Mouse (Mus musculus) liver, adult 2 months (tissue): ENCODE results near the gene Prkrip1.

Source experiments
- CTCF ChIP-seq: fragments of 200-500 bp; IDR thresholded peaks from 2 replicates; pipeline ENCODE4 v1.5.1; 2011; ENCODE audit warnings: low read depth, low read length, control low read depth
- POLR2A ChIP-seq: fragments of 200-500 bp; IDR thresholded peaks from 2 replicates; pipeline ENCODE4 v1.6.1; 2011; ENCODE audit warnings: low read length, control low read depth; ENCODE audit not compliant: insufficient read depth; ENCODE audit errors: extremely low read depth

DNA sequence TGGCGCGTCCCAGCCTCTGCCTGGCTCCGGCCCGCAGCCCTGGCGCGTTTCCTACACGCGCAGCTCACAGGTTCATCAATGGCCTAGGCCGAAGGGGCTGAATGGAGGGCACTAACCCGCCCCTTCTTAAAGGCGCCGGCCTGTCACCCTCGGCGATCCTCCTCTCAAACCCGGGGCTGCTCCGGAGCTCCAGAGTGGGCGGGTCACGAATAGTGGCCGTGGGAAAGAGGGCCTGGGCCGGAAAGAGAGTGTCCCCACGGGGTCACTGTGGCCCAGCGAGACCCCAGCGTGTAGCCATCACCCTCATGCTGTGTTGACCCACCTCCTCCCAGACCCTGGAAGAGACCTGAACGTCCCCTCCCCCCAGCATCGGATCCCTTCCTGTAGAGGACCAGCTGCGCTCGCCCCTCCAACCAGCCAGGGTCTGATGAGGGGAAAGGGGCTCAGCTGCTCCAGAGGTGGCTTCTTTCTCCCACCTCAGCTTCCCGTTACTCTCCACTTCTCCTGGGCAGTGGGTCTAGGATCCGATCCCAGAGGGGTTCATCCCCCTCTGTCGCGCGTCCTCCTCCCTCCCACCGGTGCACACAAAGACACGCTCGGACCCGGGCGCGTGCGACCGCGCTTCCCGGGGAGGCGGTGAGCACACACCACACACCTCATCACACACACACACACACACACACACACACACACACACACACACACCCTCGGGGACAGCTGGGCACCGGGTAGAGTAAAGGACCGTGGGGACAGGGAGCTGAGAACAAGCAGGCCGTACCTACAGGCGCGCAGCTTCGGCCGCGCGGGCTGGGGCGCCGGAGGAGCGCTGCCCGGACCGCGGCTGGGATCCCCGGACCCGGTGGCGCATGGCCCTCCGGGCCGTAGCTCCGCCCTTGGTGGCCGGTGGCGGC is 45.3 kb upstream of the Prkrip1 start:
- TF ChIP-seq CTCF, result no peak
- TF ChIP-seq POLR2A, result no peak
